Mouse (Mus musculus) liver, embryonic 12.5 days (tissue): ENCODE measurements around the gene Agap1. TPM values are rescaled to one million over a fixed set of nuclear protein-coding genes. Genes with fewer than 3 reads are reported as not detected.

Experiments used
- ATAC-seq: fragments of 200-750 bp; cut with Nextera tagmentation; 2 replicates; pipeline ENCODE4 v1.8.0; 2017; ENCODE audit warnings: moderate number of reproducible peaks, mild to moderate bottlenecking, moderate library complexity
- H3K27ac ChIP-seq: fragments of 300-500 bp; sonication (generic); 2 replicates; pipeline ENCODE4 v1.5.1; 2016; ENCODE audit warnings: mild to moderate bottlenecking
- H3K27me3 ChIP-seq: fragments of 300-500 bp; sonication (generic); replicated peaks from 2 replicates; pipeline ENCODE4 v1.6.1; 2016; ENCODE audit warnings: mild to moderate bottlenecking, moderate library complexity
- H3K36me3 ChIP-seq: fragments of 300-500 bp; sonication (generic); 2 replicates; pipeline ENCODE4 v1.6.1; 2016; ENCODE audit warnings: mild to moderate bottlenecking, moderate library complexity
- H3K4me1 ChIP-seq: fragments of 300-500 bp; sonication (generic); 2 replicates; pipeline ENCODE4 v1.6.1; 2016
- H3K4me2 ChIP-seq: fragments of 300-500 bp; sonication (generic); 2 replicates; pipeline ENCODE4 v1.6.1; 2016; ENCODE audit warnings: mild to moderate bottlenecking, moderate library complexity
- H3K4me3 ChIP-seq: fragments of 300-500 bp; sonication (generic); 2 replicates; pipeline ENCODE4 v1.5.1; 2016; ENCODE audit warnings: mild to moderate bottlenecking, moderate library complexity
- H3K9ac ChIP-seq: fragments of 300-500 bp; sonication (generic); 2 replicates; pipeline ENCODE4 v1.6.1; 2016; ENCODE audit warnings: mild to moderate bottlenecking, moderate library complexity
- H3K9me3 ChIP-seq: fragments of 300-500 bp; sonication (generic); replicated peaks from 2 replicates; pipeline ENCODE4 v1.6.1; 2016; ENCODE audit warnings: mild to moderate bottlenecking, moderate library complexity
- WGBS: fragments of 180-500 bp; shearing (Covaris S2); methylation state at CpG from one replicate; pipeline ENCODE4 v1.1.7; 2016; ENCODE audit not compliant: insufficient replicate concordance; 5-methylcytosine and 5-hydroxymethylcytosine counted together
- polyA plus RNA-seq: library from polyadenylated mRNA; unstranded; fragments of >200 nt; fragmentation: Nextera tagmentation; extraction: Ambion mirVana; gene quantifications from 2 replicates; pipeline ENCODE4 v1.2.1, GENCODE M21; 2016

Agap1 gene
- polyA plus RNA-seq, 1 experiment from 2014 or later, result 4.1 TPM

GRCm38 (mm10) chr1:89746171-89746570, 291.6 kb downstream of the Agap1 start:
- Histone ChIP-seq H3K4me2 (no peak overlapping the region), H3K9ac (no peak overlapping the region), H3K27me3 (no peaks in the 10 kb centered on the region), H3K36me3 (peaks cover 10% of the 10 kb centered on the region; the same call in 1 of the 2 replicates), H3K27ac (no peak overlapping the region), H3K4me1 (no peaks in the 10 kb centered on the region), H3K4me3 (no peak overlapping the region), H3K9me3 (no peaks in the 10 kb centered on the region)
- ATAC-seq, result no peak
- 72% methylated on average over 3 of the region's 3 CpGs for WGBS

- Histone ChIP-seq H3K4me2 (no peak overlapping the region), H3K36me3 (0 out of 2 replicates have a peak, but pooled peaks cover 1% of the 10 kb centered on the region), H3K27ac (no peak overlapping the region), H3K9me3 (no peaks in the 10 kb centered on the region), H3K4me1 (no peaks in the 10 kb centered on the region), H3K9ac (no peak overlapping the region), H3K4me3 (no peak overlapping the region), H3K27me3 (no peaks in the 10 kb centered on the region)
- no peak for ATAC-seq
Measured at GRCm38 (mm10) chr1:89749666-89750065, 295.1 kb downstream of the Agap1 start.

DNA sequence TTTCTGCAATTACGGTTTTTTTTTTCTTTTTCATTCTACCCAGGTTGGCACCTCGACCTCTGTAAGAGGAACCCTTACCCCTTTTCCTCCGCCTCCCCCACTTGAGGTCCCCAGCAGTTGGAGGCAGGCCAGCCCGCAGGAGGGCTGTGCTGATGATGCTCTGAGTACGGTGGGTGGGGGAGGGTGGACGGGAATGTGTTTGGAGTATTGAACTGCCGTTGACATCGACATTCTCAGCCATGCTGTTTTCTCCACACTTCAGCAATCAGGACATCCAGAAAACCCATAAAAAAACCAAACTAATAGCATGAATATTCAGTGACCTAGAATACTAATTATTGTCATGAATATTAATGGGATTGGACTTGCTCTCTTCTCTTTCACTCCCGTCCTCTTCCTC, 295.9 kb downstream of the Agap1 start:
- no peaks in the 10 kb centered on the region for H3K4me1 ChIP-seq
- H3K9ac ChIP-seq, result no peak overlapping the region
- 41% methylated on average over 9 of the region's 9 CpGs for whole genome bisulfite sequencing
- no peak overlapping the region for H3K4me2 ChIP-seq
- no peak overlapping the region for H3K27ac ChIP-seq
- H3K9me3 ChIP-seq, result no peaks in the 10 kb centered on the region
- no peaks in the 10 kb centered on the region for H3K36me3 ChIP-seq
- no peak for ATAC-seq
- H3K4me3 ChIP-seq, result no peak overlapping the region
- H3K27me3 ChIP-seq, result no peaks in the 10 kb centered on the region

- Histone ChIP-seq H3K4me3 (no peak overlapping the region), H3K27me3 (no peaks in the 10 kb centered on the region), H3K36me3 (no peaks in the 10 kb centered on the region), H3K9me3 (no peaks in the 10 kb centered on the region), H3K27ac (no peak overlapping the region), H3K9ac (no peak overlapping the region), H3K4me2 (no peak overlapping the region), H3K4me1 (no peaks in the 10 kb centered on the region)
- WGBS, result 63% methylated on average over 21 of the region's 21 CpGs
- ATAC-seq, result no peak
Measured at GRCm38 (mm10) chr1:89750921-89751320, 296.3 kb downstream of the Agap1 start.

DNA sequence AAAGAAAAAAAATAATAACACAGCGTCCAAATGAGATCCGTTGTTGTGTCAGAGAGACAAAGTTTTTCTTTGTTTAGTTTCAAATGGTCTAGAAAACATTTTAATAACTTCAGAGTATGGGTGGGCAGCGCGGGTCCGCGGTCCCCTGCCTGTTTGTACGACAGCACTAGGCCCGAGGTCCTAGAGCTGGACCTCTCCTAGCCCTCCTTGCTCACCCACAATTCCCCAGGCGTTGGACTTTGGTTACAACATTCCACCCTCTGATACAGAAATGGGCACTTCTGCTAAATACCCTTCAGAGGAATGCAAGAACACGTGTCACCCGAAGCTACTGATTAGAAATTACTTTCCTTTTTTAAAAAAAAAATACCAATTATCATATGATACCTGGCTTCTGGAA, 296.7 kb downstream of the Agap1 start:
- Histone ChIP-seq H3K27ac (no peak overlapping the region), H3K9ac (no peak overlapping the region), H3K4me1 (no peaks in the 10 kb centered on the region), H3K27me3 (no peaks in the 10 kb centered on the region), H3K9me3 (no peaks in the 10 kb centered on the region), H3K36me3 (no peaks in the 10 kb centered on the region), H3K4me3 (no peak overlapping the region), H3K4me2 (no peak overlapping the region)
- no peak for ATAC-seq
- WGBS, result 78% methylated on average over 11 of the region's 11 CpGs

DNA sequence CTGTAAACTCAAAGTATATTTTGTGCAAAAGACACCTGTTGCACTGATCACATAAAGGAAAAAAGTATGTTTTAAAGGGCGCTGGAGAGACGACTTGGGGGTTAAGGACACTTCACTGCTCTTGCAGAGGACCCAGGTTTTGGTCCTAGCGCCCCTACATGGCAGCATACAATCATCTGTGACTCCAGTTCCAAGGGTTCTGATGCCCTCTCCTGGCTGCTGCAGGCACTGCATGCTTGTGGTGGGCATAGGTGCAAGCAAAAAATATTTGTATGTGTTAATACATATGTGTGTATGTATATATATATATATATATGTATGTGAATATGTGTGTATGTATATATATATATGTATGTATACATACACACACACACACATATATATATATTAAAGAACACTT, 298.1 kb downstream of the Agap1 start:
- no peaks in the 10 kb centered on the region for H3K36me3 ChIP-seq
- WGBS, result 85% methylated on average over 3 of the region's 3 CpGs
- H3K4me3 ChIP-seq, result no peak overlapping the region
- H3K4me2 ChIP-seq, result no peak overlapping the region
- no peak for ATAC-seq
- no peaks in the 10 kb centered on the region for H3K4me1 ChIP-seq
- H3K9me3 ChIP-seq, result no peaks in the 10 kb centered on the region
- H3K27ac ChIP-seq, result no peak overlapping the region
- H3K9ac ChIP-seq, result no peak overlapping the region
- no peaks in the 10 kb centered on the region for H3K27me3 ChIP-seq

DNA sequence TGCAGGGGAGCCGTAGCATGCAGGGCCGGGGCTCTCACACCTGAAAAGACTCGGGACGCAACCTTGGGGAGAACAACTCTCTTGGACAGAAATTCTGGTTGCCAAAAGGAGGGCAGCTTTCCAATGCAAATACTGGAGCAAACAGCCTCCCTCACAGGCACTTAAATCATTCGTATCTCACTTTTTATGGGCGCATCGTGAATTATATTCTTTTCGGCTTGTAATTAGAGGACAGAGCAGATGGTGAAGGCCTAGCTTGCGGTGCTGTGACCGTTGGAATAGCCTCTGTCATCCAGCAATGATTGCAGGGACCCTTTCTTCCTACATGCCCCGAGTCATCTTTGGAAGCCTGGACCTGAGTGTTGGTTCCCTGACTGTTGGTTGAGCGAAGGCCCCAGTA, 300.8 kb downstream of the Agap1 start:
- Histone ChIP-seq H3K4me3 (no peak overlapping the region), H3K36me3 (no peaks in the 10 kb centered on the region), H3K9me3 (no peaks in the 10 kb centered on the region), H3K27ac (no peak overlapping the region), H3K27me3 (no peaks in the 10 kb centered on the region), H3K4me1 (no peaks in the 10 kb centered on the region), H3K4me2 (no peak overlapping the region), H3K9ac (no peak overlapping the region)
- ATAC-seq, result no peak
- 65% methylated on average over 12 of the region's 12 CpGs for WGBS

- 35% methylated on average over 8 of the region's 8 CpGs for WGBS
- H3K4me3 ChIP-seq, result no peak overlapping the region
- H3K4me2 ChIP-seq, result no peak overlapping the region
- no peak for ATAC-seq
- no peaks in the 10 kb centered on the region for H3K27me3 ChIP-seq
- no peak overlapping the region for H3K9ac ChIP-seq
- no peak overlapping the region for H3K27ac ChIP-seq
- no peaks in the 10 kb centered on the region for H3K4me1 ChIP-seq
- no peaks in the 10 kb centered on the region for H3K9me3 ChIP-seq
- H3K36me3 ChIP-seq, result no peaks in the 10 kb centered on the region
Measured at GRCm38 (mm10) chr1:89756387-89756786, 301.8 kb downstream of the Agap1 start.

- WGBS, result 43% methylated on average over 3 of the region's 3 CpGs
- Histone ChIP-seq H3K4me1 (no peaks in the 10 kb centered on the region), H3K27ac (no peak overlapping the region), H3K4me2 (no peak overlapping the region), H3K9ac (no peak overlapping the region), H3K4me3 (no peak overlapping the region), H3K27me3 (no peaks in the 10 kb centered on the region), H3K9me3 (no peaks in the 10 kb centered on the region), H3K36me3 (0 out of 2 replicates have a peak, but pooled peaks cover under 1% of the 10 kb centered on the region)
- ATAC-seq, result no peak
Measured at GRCm38 (mm10) chr1:89757545-89757944, 302.9 kb downstream of the Agap1 start.

- Histone ChIP-seq H3K9me3 (no peaks in the 10 kb centered on the region), H3K27ac (no peak overlapping the region), H3K27me3 (no peaks in the 10 kb centered on the region), H3K36me3 (0 out of 2 replicates have a peak, but pooled peaks cover 3% of the 10 kb centered on the region), H3K4me3 (no peak overlapping the region), H3K4me1 (no peaks in the 10 kb centered on the region), H3K4me2 (no peak overlapping the region), H3K9ac (no peak overlapping the region)
- 48% methylated on average over 3 of the region's 3 CpGs for WGBS
- no peak for ATAC-seq
Measured at GRCm38 (mm10) chr1:89763912-89764311, 309.3 kb downstream of the Agap1 start.

- no peaks in the 10 kb centered on the region for H3K27me3 ChIP-seq
- H3K9ac ChIP-seq, result no peak overlapping the region
- ATAC-seq, result no peak
- no peak overlapping the region for H3K4me2 ChIP-seq
- no peak overlapping the region for H3K4me3 ChIP-seq
- 70% methylated on average over 8 of the region's 8 CpGs for WGBS
- 0 out of 2 replicates have a peak, but pooled peaks cover 3% of the 10 kb centered on the region for H3K36me3 ChIP-seq
- no peaks in the 10 kb centered on the region for H3K9me3 ChIP-seq
- H3K4me1 ChIP-seq, result no peaks in the 10 kb centered on the region
- no peak overlapping the region for H3K27ac ChIP-seq
Measured at GRCm38 (mm10) chr1:89766891-89767290, 312.3 kb downstream of the Agap1 start.

DNA sequence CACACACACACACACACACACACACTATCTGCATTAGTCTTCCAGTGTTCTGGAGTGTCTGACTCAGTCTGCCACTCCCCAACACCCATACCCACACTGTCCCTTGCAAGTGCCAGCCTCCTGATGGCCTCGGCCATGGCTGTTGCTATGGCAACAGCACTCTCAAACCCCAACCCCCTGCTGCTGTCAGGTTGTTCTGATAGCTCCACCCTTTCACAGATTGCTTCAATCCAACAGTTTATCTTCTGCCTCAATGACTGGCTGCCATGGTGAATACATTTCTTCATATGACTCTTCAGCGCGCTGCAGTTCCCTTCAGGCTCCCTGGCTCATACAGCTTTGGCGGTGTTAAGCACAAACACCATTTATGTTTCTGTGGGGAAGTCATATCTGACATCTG, 315.0 kb downstream of the Agap1 start:
- Histone ChIP-seq H3K9ac (no peak overlapping the region), H3K27me3 (no peaks in the 10 kb centered on the region), H3K4me1 (no peaks in the 10 kb centered on the region), H3K27ac (no peak overlapping the region), H3K4me3 (no peak overlapping the region), H3K4me2 (no peak overlapping the region), H3K9me3 (no peaks in the 10 kb centered on the region), H3K36me3 (no peaks in the 10 kb centered on the region)
- no peak for ATAC-seq
- WGBS, result 79% methylated on average over 4 of the region's 4 CpGs

DNA sequence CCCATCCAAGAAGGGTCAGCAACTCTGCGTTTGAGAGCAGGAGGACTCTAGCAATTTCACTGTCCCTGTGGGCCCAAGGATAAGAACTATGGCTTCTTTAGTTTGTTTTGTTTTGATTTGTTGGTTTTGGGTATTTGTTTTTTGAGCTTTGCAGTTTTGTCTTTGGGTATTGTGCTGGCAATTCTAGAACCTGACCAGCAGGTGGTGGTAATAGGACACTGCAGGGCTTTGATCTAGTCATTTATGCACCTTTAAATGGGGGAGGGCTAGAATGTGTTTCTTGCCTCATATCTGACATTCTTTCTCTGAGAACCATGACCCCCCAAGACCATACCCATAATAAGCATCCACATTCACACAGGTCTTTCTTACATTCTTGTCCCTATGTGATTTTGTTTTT, 315.7 kb downstream of the Agap1 start:
- Histone ChIP-seq H3K4me1 (no peaks in the 10 kb centered on the region), H3K4me2 (no peak overlapping the region), H3K4me3 (no peak overlapping the region), H3K27ac (no peak overlapping the region), H3K9ac (no peak overlapping the region), H3K36me3 (no peaks in the 10 kb centered on the region), H3K27me3 (no peaks in the 10 kb centered on the region), H3K9me3 (no peaks in the 10 kb centered on the region)
- ATAC-seq, result no peak
- WGBS, result 54% methylated on average over 1 of the region's 1 CpGs
